Mouse (Mus musculus): Measurements from ENCODE around the gene Fancc.

- TF ChIP-seq CTCF (IDR thresholded peaks at IDR 0.05; ENCODE audit: borderline replicate concordance, insufficient read depth, low read depth, low read length) (no peak), POLR2A (IDR thresholded peaks at IDR 0.05; ENCODE audit: borderline replicate concordance, insufficient read depth, low read length) (no peak)
Observed at GRCm38 (mm10) chr13:63544119-63544966, 47.3 kb upstream of the Fancc start.
